Mouse (Mus musculus) stomach, embryonic 16.5 days (tissue): ENCODE measurements around the gene Rbfox3. TPM values are rescaled to one million over a fixed set of nuclear protein-coding genes. Genes with fewer than 3 reads are reported as not detected.
A peak's percentile ranks its signal among the peaks of the same experiment; 100 is the strongest.

Experiments used
- ATAC-seq: fragments of 200-750 bp; cut with Nextera tagmentation; 2 replicates; pipeline ENCODE4 v1.8.0; 2017; ENCODE audit warnings: moderate number of reproducible peaks, moderate TSS enrichment; ENCODE audit not compliant: insufficient read depth, low FRiP score
- H3K27ac ChIP-seq: fragments of 300-500 bp; sonication (generic); 2 replicates; pipeline ENCODE4 v1.5.1; 2014; ENCODE audit warnings: low read length
- H3K27me3 ChIP-seq: fragments of 300-500 bp; sonication (generic); 2 replicates; pipeline ENCODE4 v1.6.1; 2014; ENCODE audit warnings: low read length, control low read depth, mixed read lengths; ENCODE audit not compliant: control insufficient read depth, insufficient read depth
- H3K36me3 ChIP-seq: fragments of 300-500 bp; sonication (generic); 2 replicates; pipeline ENCODE4 v1.6.1; 2014; ENCODE audit warnings: low read length; ENCODE audit not compliant: control insufficient read depth, insufficient read depth
- H3K4me1 ChIP-seq: fragments of 300-500 bp; sonication (generic); 2 replicates; pipeline ENCODE4 v1.6.1; 2014; ENCODE audit warnings: low read length, control low read depth, mixed read lengths; ENCODE audit not compliant: control insufficient read depth, insufficient read depth
- H3K4me2 ChIP-seq: fragments of 300-500 bp; sonication (generic); 2 replicates; pipeline ENCODE4 v1.6.1; 2014; ENCODE audit warnings: low read depth, low read length, mixed read lengths
- H3K4me3 ChIP-seq: fragments of 300-500 bp; sonication (generic); replicated peaks from 2 replicates; pipeline ENCODE4 v1.5.1; 2014; ENCODE audit warnings: mild to moderate bottlenecking, low read length
- H3K9ac ChIP-seq: fragments of 300-500 bp; sonication (generic); 2 replicates; pipeline ENCODE4 v1.6.1; 2014; ENCODE audit warnings: low read length
- H3K9me3 ChIP-seq: fragments of 300-500 bp; sonication (generic); replicated peaks from 2 replicates; pipeline ENCODE4 v1.6.1; 2016; ENCODE audit warnings: low read length, control low read depth; ENCODE audit not compliant: control insufficient read depth
- WGBS: fragments of 180-500 bp; shearing (Covaris S2); extraction: QIAGEN DNeasy Blood & Tissue Kit; methylation state at CpG from one replicate; pipeline ENCODE4 v1.1.7; 2014; 5-methylcytosine and 5-hydroxymethylcytosine counted together
- polyA plus RNA-seq: library from polyadenylated mRNA; unstranded; fragments of >200 nt; fragmentation: Nextera tagmentation; extraction: Ambion mirVana; gene quantifications from 2 replicates; pipeline ENCODE4 v1.2.1, GENCODE M21; 2015

Gene Rbfox3
- polyA plus RNA-seq, 1 experiment from 2014 or later, result 1.1 TPM

DNA sequence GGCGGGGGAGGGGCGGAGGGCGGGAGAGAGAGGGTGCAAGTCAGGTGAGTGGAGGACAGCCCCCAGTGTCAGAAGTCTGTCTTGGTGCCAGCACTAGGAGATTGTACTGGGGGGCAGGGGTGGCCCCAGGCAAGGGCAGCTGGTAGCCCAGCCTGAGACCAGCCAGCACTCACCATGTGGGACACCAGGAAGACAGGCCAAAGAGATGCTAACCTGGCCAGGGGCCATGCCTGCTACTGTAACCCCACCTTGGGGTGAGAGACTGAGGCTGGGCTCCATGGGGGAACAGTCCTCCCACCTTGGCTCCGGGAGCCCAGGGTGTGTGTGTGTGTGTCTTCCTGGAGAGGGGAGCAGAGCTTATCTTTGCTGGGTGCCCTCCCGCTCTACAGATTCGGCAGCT, 408.4 kb downstream of the Rbfox3 start:
- Histone ChIP-seq H3K27me3 (peaks cover 25% of the 10 kb centered on the region), H3K4me3 (no peak overlapping the region), H3K27ac (no peak overlapping the region), H3K9ac (no peak overlapping the region), H3K9me3 (no peaks in the 10 kb centered on the region), H3K4me2 (no peak overlapping the region), H3K4me1 (no peaks in the 10 kb centered on the region), H3K36me3 (no peaks in the 10 kb centered on the region)
- 41% methylated on average over 6 of the region's 6 CpGs for WGBS
- no peak for ATAC-seq

DNA sequence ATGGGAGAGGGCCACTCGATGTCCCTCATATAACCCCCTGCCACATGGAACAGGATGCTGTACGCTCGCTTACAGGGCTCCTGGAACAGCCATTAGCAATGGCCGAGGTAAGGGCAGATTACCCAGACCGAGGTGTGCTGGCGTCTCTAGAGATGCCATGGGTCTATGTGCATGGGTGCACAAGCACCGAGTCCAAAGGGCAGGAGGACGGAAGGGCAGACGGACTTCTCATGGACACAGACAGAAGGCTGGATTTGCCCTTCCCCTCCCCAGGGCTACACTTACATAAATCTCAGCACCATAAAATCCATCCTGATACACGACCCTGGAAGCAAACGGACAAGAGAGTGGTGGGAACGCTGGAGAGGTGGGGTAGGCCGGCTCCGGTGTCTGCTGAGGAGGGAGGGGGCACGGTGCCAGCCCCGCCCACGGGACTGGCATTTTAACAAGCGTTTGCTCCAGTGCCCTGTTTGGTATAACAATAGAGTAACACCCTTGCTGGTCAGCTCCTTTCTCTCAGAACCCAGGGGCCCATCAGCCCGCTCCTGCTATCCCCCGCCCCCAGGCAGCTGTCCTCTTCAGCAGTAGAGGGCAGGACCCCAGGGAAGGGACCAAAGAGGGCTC, 415.2 kb downstream of the Rbfox3 start:
- H3K4me2 ChIP-seq, result no peak overlapping the region
- no peaks in the 10 kb centered on the region for H3K27me3 ChIP-seq
- H3K4me1 ChIP-seq, result no peaks in the 10 kb centered on the region
- no peak overlapping the region for H3K9ac ChIP-seq
- H3K9me3 ChIP-seq, result no peaks in the 10 kb centered on the region
- no peak for ATAC-seq
- WGBS, result 58% methylated on average over 20 of the region's 20 CpGs
- no peaks in the 10 kb centered on the region for H3K36me3 ChIP-seq
- no peak overlapping the region for H3K4me3 ChIP-seq
- no peak overlapping the region for H3K27ac ChIP-seq

DNA sequence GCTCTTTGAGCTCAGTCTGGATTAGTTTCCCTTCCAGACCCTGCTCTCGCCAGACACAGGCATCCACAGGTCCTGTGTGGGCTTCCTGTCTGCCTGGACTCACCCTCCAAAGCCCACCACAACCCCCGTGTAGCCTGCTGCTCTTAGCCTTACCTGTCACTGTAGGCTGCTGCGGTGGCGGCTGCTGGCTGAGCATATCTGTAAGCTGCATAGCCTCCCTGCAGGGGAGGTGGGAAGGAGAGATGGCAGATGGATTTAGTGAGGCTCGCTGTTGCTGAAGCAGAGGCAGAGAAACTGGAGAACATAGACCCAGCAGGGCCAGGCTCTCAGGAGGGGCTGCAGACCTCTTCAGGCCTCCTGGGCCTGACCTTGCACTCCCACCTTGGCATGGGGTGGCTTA, 416.3 kb downstream of the Rbfox3 start:
- 43% methylated on average over 5 of the region's 5 CpGs for WGBS
- no peak overlapping the region for H3K9ac ChIP-seq
- no peaks in the 10 kb centered on the region for H3K4me1 ChIP-seq
- H3K4me2 ChIP-seq, result no peak overlapping the region
- no peak for ATAC-seq
- no peaks in the 10 kb centered on the region for H3K27me3 ChIP-seq
- H3K36me3 ChIP-seq, result no peaks in the 10 kb centered on the region
- no peak overlapping the region for H3K4me3 ChIP-seq
- no peak overlapping the region for H3K27ac ChIP-seq
- no peaks in the 10 kb centered on the region for H3K9me3 ChIP-seq

DNA sequence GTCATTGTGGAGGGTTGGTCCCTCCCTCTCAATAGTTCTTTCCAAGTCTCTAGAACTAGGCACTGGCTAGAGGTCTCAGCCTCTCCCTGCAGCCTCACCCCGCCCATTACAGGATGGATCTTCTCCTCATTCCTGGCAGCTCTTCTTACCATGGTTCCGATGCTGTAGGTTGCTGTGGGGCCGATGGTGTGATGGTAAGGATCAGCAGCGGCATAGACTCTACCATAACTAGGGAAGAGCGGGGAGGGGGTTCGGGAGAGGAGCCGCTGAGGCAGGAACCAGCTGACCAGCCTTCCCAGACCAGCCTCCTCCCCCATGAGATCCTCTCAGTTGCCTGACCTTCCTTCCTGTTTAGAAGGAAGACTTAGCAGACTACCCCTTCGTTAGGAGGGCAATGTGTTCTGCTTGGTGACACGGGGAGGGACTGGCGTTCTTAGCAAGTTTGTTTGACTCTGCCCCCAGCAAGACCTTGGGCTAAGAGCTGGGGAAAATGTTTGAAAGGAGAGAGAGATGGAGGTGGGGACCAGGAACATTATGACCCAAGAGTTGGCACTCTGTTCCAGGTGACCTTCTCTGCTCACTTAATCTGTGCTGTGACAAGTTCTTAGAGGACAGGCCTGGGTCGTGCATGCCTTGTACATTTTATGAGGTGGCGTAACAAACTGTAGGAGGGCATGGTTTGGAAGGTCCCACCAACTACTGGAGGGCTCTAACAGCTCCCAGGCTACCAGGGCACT, 417.2 kb downstream of the Rbfox3 start:
- no peaks in the 10 kb centered on the region for H3K36me3 ChIP-seq
- H3K4me3 ChIP-seq, result no peak overlapping the region
- no peaks in the 10 kb centered on the region for H3K9me3 ChIP-seq
- no peak overlapping the region for H3K9ac ChIP-seq
- 71% methylated on average over 12 of the region's 12 CpGs for WGBS
- no peaks in the 10 kb centered on the region for H3K27me3 ChIP-seq
- no peak overlapping the region for H3K27ac ChIP-seq
- ATAC-seq, result no peak
- H3K4me1 ChIP-seq, result no peaks in the 10 kb centered on the region
- no peak overlapping the region for H3K4me2 ChIP-seq

DNA sequence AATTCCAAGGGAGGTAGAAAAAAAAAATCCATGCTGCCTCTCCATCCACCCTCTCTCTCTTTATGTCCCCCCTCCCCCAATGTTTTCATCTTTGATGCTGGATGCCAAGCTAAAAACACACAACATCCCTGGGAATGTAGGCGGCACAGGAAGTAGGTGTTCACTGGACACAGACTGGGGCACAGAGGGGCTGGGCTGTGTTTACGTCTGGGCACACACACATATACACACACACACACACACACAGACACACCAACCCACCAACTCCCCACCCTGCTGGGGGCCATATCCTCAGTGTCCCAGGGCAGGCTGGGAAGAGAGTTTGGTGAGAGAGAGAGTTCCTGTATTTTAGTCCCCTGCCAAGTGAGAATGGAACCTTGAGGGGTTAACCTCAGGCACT, 417.9 kb downstream of the Rbfox3 start:
- H3K4me1 ChIP-seq, result no peaks in the 10 kb centered on the region
- no peaks in the 10 kb centered on the region for H3K27me3 ChIP-seq
- H3K27ac ChIP-seq, result no peak overlapping the region
- no peak overlapping the region for H3K4me2 ChIP-seq
- H3K9ac ChIP-seq, result no peak overlapping the region
- H3K36me3 ChIP-seq, result no peaks in the 10 kb centered on the region
- H3K9me3 ChIP-seq, result no peaks in the 10 kb centered on the region
- H3K4me3 ChIP-seq, result no peak overlapping the region
- no peak for ATAC-seq
- WGBS, result 73% methylated on average over 2 of the region's 2 CpGs

DNA sequence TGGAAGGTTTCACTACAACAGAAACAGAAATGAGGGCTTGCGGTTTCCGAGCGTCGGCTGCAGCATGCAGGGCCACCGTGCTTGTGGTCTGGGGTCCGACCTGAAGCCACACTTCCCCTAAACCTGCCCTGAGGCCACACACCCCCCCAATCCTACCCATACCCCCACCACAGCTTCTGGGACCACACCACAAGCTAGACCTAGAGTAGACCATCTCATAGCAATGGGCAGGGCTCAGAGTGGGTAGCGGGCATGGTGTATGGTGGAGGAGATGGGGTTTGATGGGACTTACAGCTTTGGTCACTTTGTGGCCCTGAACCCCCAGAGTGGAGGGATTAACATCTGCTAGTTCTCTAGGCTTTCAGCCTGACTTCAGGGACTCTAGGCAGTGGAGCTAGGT, 420.2 kb downstream of the Rbfox3 start:
- no peaks in the 10 kb centered on the region for H3K4me1 ChIP-seq
- H3K27ac ChIP-seq, result no peak overlapping the region
- H3K27me3 ChIP-seq, result no peaks in the 10 kb centered on the region
- ATAC-seq, result no peak
- 89% methylated on average over 7 of the region's 7 CpGs for WGBS
- no peak overlapping the region for H3K4me2 ChIP-seq
- H3K36me3 ChIP-seq, result no peaks in the 10 kb centered on the region
- H3K9me3 ChIP-seq, result no peaks in the 10 kb centered on the region
- H3K9ac ChIP-seq, result no peak overlapping the region
- H3K4me3 ChIP-seq, result no peak overlapping the region

DNA sequence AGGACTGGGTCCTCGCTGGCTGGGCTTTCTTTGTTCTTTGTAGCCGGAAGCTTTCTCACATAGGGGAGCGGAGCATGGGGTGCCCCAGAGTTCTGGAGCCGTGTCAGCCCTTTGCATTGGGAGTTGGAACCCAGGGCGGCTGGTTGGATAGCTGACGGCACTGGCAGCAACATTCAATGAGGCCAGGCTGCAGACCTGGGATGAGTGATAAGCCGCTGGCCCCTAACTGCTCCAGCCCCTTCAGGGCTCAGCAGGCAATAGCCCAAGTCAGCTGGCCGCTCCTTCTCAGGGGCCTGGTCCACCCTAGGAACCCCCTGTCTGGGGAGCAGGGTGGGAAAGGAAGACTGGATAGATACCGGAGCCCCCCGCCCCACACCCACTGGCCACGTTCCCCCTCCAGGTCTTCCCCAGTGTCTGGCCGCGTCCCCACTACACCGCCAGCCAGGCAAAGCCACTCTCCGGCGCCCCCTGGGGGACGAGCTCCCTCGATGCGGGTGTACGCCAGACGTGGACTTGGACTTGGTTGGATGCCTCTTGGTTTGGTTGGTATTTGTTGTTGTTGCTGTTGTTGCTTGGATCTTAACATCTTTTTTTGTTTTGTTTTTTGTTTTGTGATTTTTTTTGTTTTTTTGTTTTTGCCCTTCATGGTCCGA, 420.7 kb downstream of the Rbfox3 start:
- H3K4me1 ChIP-seq, result no peaks in the 10 kb centered on the region
- H3K4me3 ChIP-seq, result peak overlapping the region; percentile 9; the same call in 1 of the 2 replicates
- H3K4me2 ChIP-seq, result peak overlapping the region; percentile 43
- no peaks in the 10 kb centered on the region for H3K9me3 ChIP-seq
- ATAC-seq, result peak; percentile 19; the same call in 1 of the 2 replicates
- H3K27ac ChIP-seq, result no peak overlapping the region
- H3K9ac ChIP-seq, result peak overlapping the region; percentile 54; the same call in 1 of the 2 replicates
- no peaks in the 10 kb centered on the region for H3K36me3 ChIP-seq
- no peaks in the 10 kb centered on the region for H3K27me3 ChIP-seq
- 20% methylated on average over 22 of the region's 22 CpGs for WGBS

DNA sequence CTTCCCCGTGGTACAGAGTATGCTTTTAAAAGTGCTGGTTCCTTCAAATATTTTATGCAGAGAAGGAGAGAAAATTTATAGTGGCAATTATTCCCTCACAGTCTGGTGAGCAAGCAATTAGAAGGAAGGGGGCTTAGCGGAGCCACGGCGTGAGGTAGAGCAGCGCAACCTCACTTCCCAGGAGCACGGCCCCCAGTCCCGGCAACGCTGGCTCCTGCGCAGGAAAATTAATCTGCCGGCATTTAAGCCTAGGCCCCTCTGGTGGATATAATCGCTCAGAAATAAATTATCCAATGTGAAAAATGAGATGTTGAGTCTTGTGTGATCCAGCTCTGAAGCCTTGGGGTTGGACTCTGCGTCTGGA, 422.5 kb downstream of the Rbfox3 start:
- no peak overlapping the region for H3K4me3 ChIP-seq
- ATAC-seq, result no peak

DNA sequence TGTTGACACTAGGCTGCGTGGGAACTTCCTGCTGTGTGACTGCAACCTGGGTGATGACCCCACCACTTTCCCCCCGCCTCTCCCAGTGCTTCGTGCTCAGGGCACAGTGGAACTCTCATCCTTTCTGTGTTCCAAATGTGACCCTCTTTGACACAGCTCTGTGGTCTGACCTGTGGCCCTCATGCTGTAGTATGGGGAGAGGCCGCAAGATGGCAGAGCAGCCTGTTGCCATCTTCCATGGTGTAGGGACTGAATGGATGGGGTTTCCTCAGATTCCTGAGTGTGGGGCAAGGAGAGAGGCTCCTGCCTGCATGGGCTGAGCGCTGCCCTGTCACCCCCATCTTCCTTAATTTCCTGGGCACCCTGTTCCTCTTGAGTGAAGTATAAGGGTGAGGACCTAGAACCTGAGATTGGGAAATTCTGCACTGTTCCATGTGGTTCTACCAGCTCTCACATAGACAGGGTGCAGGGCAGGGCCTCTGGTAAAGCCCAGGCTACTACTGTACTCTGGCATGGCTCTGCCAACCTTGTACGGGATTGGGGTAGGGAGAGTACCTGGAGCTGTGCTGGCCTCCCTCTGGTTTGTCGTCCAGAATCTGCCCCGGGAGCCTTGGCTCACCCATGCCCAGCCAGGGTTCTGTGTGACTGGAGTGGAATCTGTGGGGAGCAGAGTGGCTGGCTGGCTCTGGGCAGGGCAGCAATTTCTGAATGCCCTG, 423.0 kb downstream of the Rbfox3 start:
- Histone ChIP-seq H3K27me3 (no peaks in the 10 kb centered on the region), H3K4me1 (no peaks in the 10 kb centered on the region), H3K9ac (no peak overlapping the region), H3K36me3 (no peaks in the 10 kb centered on the region; the same call in 1 of the 2 replicates), H3K9me3 (no peaks in the 10 kb centered on the region), H3K4me3 (no peak overlapping the region), H3K4me2 (no peak overlapping the region), H3K27ac (no peak overlapping the region)
- WGBS, result 75% methylated on average over 8 of the region's 8 CpGs
- ATAC-seq, result no peak

More for the DNA sequence above, 422.5 kb downstream of the Rbfox3 start:
- Histone ChIP-seq H3K9ac (no peak overlapping the region), H3K4me1 (no peaks in the 10 kb centered on the region), H3K27me3 (no peaks in the 10 kb centered on the region), H3K36me3 (no peaks in the 10 kb centered on the region; the same call in 1 of the 2 replicates), H3K9me3 (no peaks in the 10 kb centered on the region), H3K27ac (no peak overlapping the region), H3K4me2 (no peak overlapping the region)
- 70% methylated on average over 12 of the region's 12 CpGs for WGBS
